Mouse (Mus musculus) limb, embryonic 13.5 days (tissue): ENCODE results near the gene Cgnl1. TPM values are rescaled to one million over a fixed set of nuclear protein-coding genes. Genes with fewer than 3 reads are reported as not detected.

ENCODE experiments used
- ATAC-seq: fragments of 200-750 bp; cut with Nextera tagmentation; 2 replicates; pipeline ENCODE4 v1.8.0; 2017; ENCODE audit warnings: low read depth, moderate number of reproducible peaks, moderate TSS enrichment; ENCODE audit not compliant: low FRiP score
- H3K27ac ChIP-seq: fragments of 300-500 bp; sonication (generic); 2 replicates; pipeline ENCODE4 v1.5.1; 2015; ENCODE audit warnings: inconsistent platforms, mild to moderate bottlenecking, moderate library complexity
- H3K27me3 ChIP-seq: fragments of 300-500 bp; sonication (generic); 2 replicates; pipeline ENCODE4 v1.6.1; 2015; ENCODE audit warnings: mild to moderate bottlenecking, inconsistent platforms
- H3K36me3 ChIP-seq: fragments of 300-500 bp; sonication (generic); 2 replicates; pipeline ENCODE4 v1.6.1; 2015; ENCODE audit warnings: inconsistent platforms, mild to moderate bottlenecking, moderate library complexity
- H3K4me1 ChIP-seq: fragments of 300-500 bp; sonication (generic); 2 replicates; pipeline ENCODE4 v1.6.1; 2015; ENCODE audit warnings: inconsistent platforms
- H3K4me2 ChIP-seq: fragments of 300-500 bp; sonication (generic); replicated peaks from 2 replicates; pipeline ENCODE4 v1.6.1; 2015; ENCODE audit warnings: inconsistent platforms, mild to moderate bottlenecking, moderate library complexity
- H3K4me3 ChIP-seq: fragments of 300-500 bp; sonication (generic); 2 replicates; pipeline ENCODE4 v1.5.1; 2015; ENCODE audit warnings: moderate library complexity, mild to moderate bottlenecking, inconsistent platforms
- H3K9ac ChIP-seq: fragments of 300-500 bp; sonication (generic); 2 replicates; pipeline ENCODE4 v1.6.1; 2015; ENCODE audit warnings: mild to moderate bottlenecking, inconsistent platforms
- H3K9me3 ChIP-seq: fragments of 300-500 bp; sonication (generic); 2 replicates; pipeline ENCODE4 v1.6.1; 2016; ENCODE audit warnings: inconsistent platforms
- WGBS: fragments of 180-500 bp; shearing (Covaris S2); methylation state at CpG from one replicate; pipeline ENCODE4 v1.1.7; 2015; 5-methylcytosine and 5-hydroxymethylcytosine counted together
- polyA plus RNA-seq: library from polyadenylated mRNA; unstranded; fragments of >200 nt; fragmentation: Nextera tagmentation; extraction: Ambion mirVana; gene quantifications from 2 replicates; pipeline ENCODE4 v1.2.1, GENCODE M21; 2015

Cgnl1 gene
- polyA plus RNA-seq, 1 experiment from 2014 or later, result 13.6 TPM

GRCm38 (mm10) chr9:71686463-71686862 is 84.9 kb downstream of the Cgnl1 start:
- Histone ChIP-seq H3K4me3 (no peak overlapping the region), H3K4me2 (no peak overlapping the region), H3K9ac (no peak overlapping the region), H3K36me3 (no peaks in the 10 kb centered on the region), H3K9me3 (no peaks in the 10 kb centered on the region), H3K27me3 (no peaks in the 10 kb centered on the region), H3K4me1 (peaks cover under 1% of the 10 kb centered on the region; the same call in 1 of the 2 replicates), H3K27ac (no peak overlapping the region)
- 83% methylated on average over 8 of the region's 8 CpGs for WGBS
- no peak for ATAC-seq

- Histone ChIP-seq H3K36me3 (no peaks in the 10 kb centered on the region), H3K27ac (no peak overlapping the region), H3K9ac (no peak overlapping the region), H3K27me3 (no peaks in the 10 kb centered on the region), H3K4me1 (peaks cover 14% of the 10 kb centered on the region), H3K9me3 (no peaks in the 10 kb centered on the region), H3K4me3 (no peak overlapping the region), H3K4me2 (no peak overlapping the region)
- no peak for ATAC-seq
- 70% methylated on average over 3 of the region's 3 CpGs for whole genome bisulfite sequencing
Observed at GRCm38 (mm10) chr9:71684772-71685171, 86.6 kb downstream of the Cgnl1 start.

- no peak overlapping the region for H3K9ac ChIP-seq
- H3K4me1 ChIP-seq, result peaks cover 27% of the 10 kb centered on the region
- no peaks in the 10 kb centered on the region for H3K36me3 ChIP-seq
- 77% methylated on average over 9 of the region's 9 CpGs for WGBS
- peak; percentile 44; the same call in 1 of the 2 replicates for ATAC-seq
- no peak overlapping the region for H3K27ac ChIP-seq
- no peaks in the 10 kb centered on the region for H3K9me3 ChIP-seq
- H3K4me3 ChIP-seq, result no peak overlapping the region
- no peak overlapping the region for H3K4me2 ChIP-seq
- H3K27me3 ChIP-seq, result no peaks in the 10 kb centered on the region
Observed at GRCm38 (mm10) chr9:71680381-71680780, 91.0 kb downstream of the Cgnl1 start.

- Histone ChIP-seq H3K9me3 (no peaks in the 10 kb centered on the region), H3K4me3 (no peak overlapping the region), H3K27me3 (no peaks in the 10 kb centered on the region), H3K4me1 (peaks cover 27% of the 10 kb centered on the region), H3K9ac (no peak overlapping the region), H3K4me2 (no peak overlapping the region), H3K27ac (peak overlapping the region; percentile 40; the same call in 1 of the 2 replicates), H3K36me3 (no peaks in the 10 kb centered on the region)
- 72% methylated on average over 11 of the region's 11 CpGs for WGBS
- ATAC-seq, result peak; percentile 69
Observed at GRCm38 (mm10) chr9:71679103-71679815, 92.1 kb downstream of the Cgnl1 start.

GRCm38 (mm10) chr9:71676988-71677688 is 94.3 kb downstream of the Cgnl1 start:
- H3K36me3 ChIP-seq, result 0 out of 2 replicates have a peak, but pooled peaks cover 3% of the 10 kb centered on the region
- H3K27me3 ChIP-seq, result no peaks in the 10 kb centered on the region
- H3K4me3 ChIP-seq, result no peak overlapping the region
- ATAC-seq, result no peak
- H3K4me1 ChIP-seq, result peaks cover 27% of the 10 kb centered on the region
- no peak overlapping the region for H3K27ac ChIP-seq
- WGBS, result 53% methylated on average over 5 of the region's 5 CpGs
- no peaks in the 10 kb centered on the region for H3K9me3 ChIP-seq
- H3K4me2 ChIP-seq, result no peak overlapping the region
- H3K9ac ChIP-seq, result no peak overlapping the region

GRCm38 (mm10) chr9:71675799-71676414 is 95.5 kb downstream of the Cgnl1 start:
- no peaks in the 10 kb centered on the region for H3K27me3 ChIP-seq
- H3K36me3 ChIP-seq, result 0 out of 2 replicates have a peak, but pooled peaks cover 3% of the 10 kb centered on the region
- 53% methylated on average over 3 of the region's 3 CpGs for WGBS
- H3K9ac ChIP-seq, result no peak overlapping the region
- no peak for ATAC-seq
- H3K4me3 ChIP-seq, result no peak overlapping the region
- 0 out of 2 replicates have a peak overlapping the region, but pooled peaks have one; percentile 33 for H3K27ac ChIP-seq
- H3K9me3 ChIP-seq, result no peaks in the 10 kb centered on the region
- no peak overlapping the region for H3K4me2 ChIP-seq
- H3K4me1 ChIP-seq, result peaks cover 21% of the 10 kb centered on the region

GRCm38 (mm10) chr9:71675216-71675615 is 96.2 kb downstream of the Cgnl1 start:
- Histone ChIP-seq H3K27ac (no peak overlapping the region), H3K4me1 (peaks cover 16% of the 10 kb centered on the region), H3K36me3 (0 out of 2 replicates have a peak, but pooled peaks cover 3% of the 10 kb centered on the region), H3K27me3 (no peaks in the 10 kb centered on the region), H3K4me3 (no peak overlapping the region), H3K9me3 (no peaks in the 10 kb centered on the region), H3K4me2 (no peak overlapping the region), H3K9ac (no peak overlapping the region)
- ATAC-seq, result no peak
- WGBS, result 90% methylated on average over 2 of the region's 2 CpGs

GRCm38 (mm10) chr9:71674476-71674875 is 96.9 kb downstream of the Cgnl1 start:
- Histone ChIP-seq H3K4me1 (peaks cover 11% of the 10 kb centered on the region), H3K4me3 (no peak overlapping the region), H3K4me2 (no peak overlapping the region), H3K27me3 (no peaks in the 10 kb centered on the region), H3K36me3 (0 out of 2 replicates have a peak, but pooled peaks cover 3% of the 10 kb centered on the region), H3K9me3 (no peaks in the 10 kb centered on the region), H3K9ac (no peak overlapping the region), H3K27ac (no peak overlapping the region)
- 26% methylated on average over 5 of the region's 5 CpGs for WGBS
- no peak for ATAC-seq

- no peak for ATAC-seq
- Histone ChIP-seq H3K4me2 (no peak overlapping the region), H3K27ac (no peak overlapping the region), H3K9ac (no peak overlapping the region), H3K27me3 (no peaks in the 10 kb centered on the region), H3K4me1 (0 out of 2 replicates have a peak, but pooled peaks cover 5% of the 10 kb centered on the region), H3K4me3 (no peak overlapping the region), H3K36me3 (0 out of 2 replicates have a peak, but pooled peaks cover 3% of the 10 kb centered on the region), H3K9me3 (no peaks in the 10 kb centered on the region)
- 97% methylated on average over 4 of the region's 4 CpGs for WGBS
Observed at GRCm38 (mm10) chr9:71672495-71672894, 98.9 kb downstream of the Cgnl1 start.

GRCm38 (mm10) chr9:71670677-71671076 is 100.7 kb downstream of the Cgnl1 start:
- Histone ChIP-seq H3K27me3 (no peaks in the 10 kb centered on the region), H3K9ac (no peak overlapping the region), H3K36me3 (0 out of 2 replicates have a peak, but pooled peaks cover 3% of the 10 kb centered on the region), H3K27ac (no peak overlapping the region), H3K9me3 (no peaks in the 10 kb centered on the region), H3K4me3 (no peak overlapping the region), H3K4me1 (0 out of 2 replicates have a peak, but pooled peaks cover 8% of the 10 kb centered on the region), H3K4me2 (no peak overlapping the region)
- ATAC-seq, result no peak
- WGBS, result 60% methylated on average over 5 of the region's 5 CpGs

- Histone ChIP-seq H3K4me3 (no peak overlapping the region), H3K9me3 (no peaks in the 10 kb centered on the region), H3K36me3 (0 out of 2 replicates have a peak, but pooled peaks cover 3% of the 10 kb centered on the region), H3K27me3 (no peaks in the 10 kb centered on the region), H3K27ac (no peak overlapping the region), H3K4me1 (peaks cover 21% of the 10 kb centered on the region), H3K4me2 (no peak overlapping the region), H3K9ac (no peak overlapping the region)
- ATAC-seq, result no peak
- WGBS, result 49% methylated on average over 5 of the region's 5 CpGs
Observed at GRCm38 (mm10) chr9:71667616-71668015, 103.8 kb downstream of the Cgnl1 start.

- peaks cover 22% of the 10 kb centered on the region for H3K4me1 ChIP-seq
- no peaks in the 10 kb centered on the region for H3K27me3 ChIP-seq
- no peak; the same call in 1 of the 2 replicates for ATAC-seq
- no peaks in the 10 kb centered on the region for H3K36me3 ChIP-seq
- H3K27ac ChIP-seq, result 0 out of 2 replicates have a peak overlapping the region, but pooled peaks have one; percentile 40
- H3K9ac ChIP-seq, result no peak overlapping the region
- no peak overlapping the region for H3K4me3 ChIP-seq
- no peak overlapping the region for H3K4me2 ChIP-seq
- WGBS, result 64% methylated on average over 6 of the region's 6 CpGs
- no peaks in the 10 kb centered on the region for H3K9me3 ChIP-seq
Observed at GRCm38 (mm10) chr9:71666432-71666831, 105.0 kb downstream of the Cgnl1 start.
